Mouse (Mus musculus): ENCODE data around the gene Ncoa3.

DNA sequence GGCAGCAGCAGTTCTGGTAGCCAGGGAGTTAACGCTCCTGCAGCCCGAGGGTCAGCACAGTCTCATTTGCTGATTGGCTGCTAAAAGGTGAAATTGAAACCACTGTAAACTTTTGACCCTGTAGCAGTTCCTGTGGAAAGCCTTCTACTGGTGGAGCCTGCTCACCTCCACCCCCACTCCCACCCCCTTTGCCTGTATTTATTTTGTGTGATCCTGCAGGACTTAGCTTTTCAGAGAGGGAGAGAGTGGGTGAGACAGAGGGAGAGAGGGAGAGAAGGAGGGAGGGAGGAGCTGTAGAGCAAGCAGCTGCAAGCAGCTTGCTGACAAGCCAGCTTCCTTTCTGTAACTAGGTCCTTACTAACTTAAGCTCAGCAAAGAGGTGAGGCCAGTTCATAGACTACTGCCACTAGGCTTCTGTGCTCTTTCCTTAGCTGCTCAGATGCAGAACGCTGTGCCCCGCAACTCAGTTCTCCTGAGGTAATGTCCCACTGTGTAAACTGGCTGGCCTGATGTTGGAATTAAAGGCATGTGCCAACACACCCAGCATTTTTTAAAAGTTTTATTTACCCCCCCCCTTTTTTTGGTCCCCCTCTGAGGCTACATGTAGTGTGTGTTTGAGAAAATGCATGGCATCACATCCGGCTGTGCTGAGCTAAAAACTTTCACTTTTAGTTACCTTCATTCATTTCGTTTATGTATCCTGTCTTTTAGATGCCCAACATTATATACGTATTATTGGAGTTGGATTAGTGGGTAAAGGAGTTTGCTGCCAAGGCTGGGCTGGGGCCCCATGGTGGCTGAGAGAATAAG lies 38.9 kb downstream of the Ncoa3 start:
- TF ChIP-seq CTCF (IDR thresholded peaks at IDR 0.05; ENCODE audit: borderline replicate concordance, extremely low read depth, insufficient read depth, insufficient read length) (no peak), POLR2A (IDR thresholded peaks at IDR 0.05; ENCODE audit: borderline replicate concordance, extremely low read depth, insufficient read depth, insufficient read length, poor library complexity, severe bottlenecking) (no peak)
